Mouse (Mus musculus) embryonic facial prominence, embryonic 10.5 days (tissue): ENCODE measurements around the gene Gsg1l. TPM values are rescaled to one million over a fixed set of nuclear protein-coding genes. Genes with fewer than 3 reads are reported as not detected.
A peak's percentile ranks its signal among the peaks of the same experiment; 100 is the strongest.

ENCODE experiments used
- DNase-seq: peaks from one replicate; pipeline ENCODE4 v3.0.0-alpha.2; 2017; ENCODE audit warnings: low spot score
- H3K27ac ChIP-seq: fragments of 300-500 bp; sonication (generic); replicated peaks from 2 replicates; pipeline ENCODE4 v1.5.1; 2016; ENCODE audit warnings: mild to moderate bottlenecking
- H3K27me3 ChIP-seq: fragments of 300-500 bp; sonication (generic); replicated peaks from 2 replicates; pipeline ENCODE4 v1.6.1; 2016; ENCODE audit warnings: low read depth, mild to moderate bottlenecking; ENCODE audit not compliant: poor library complexity, severe bottlenecking
- H3K36me3 ChIP-seq: fragments of 300-500 bp; sonication (generic); replicated peaks from 2 replicates; pipeline ENCODE4 v1.6.1; 2016; ENCODE audit warnings: mild to moderate bottlenecking, moderate library complexity
- H3K4me1 ChIP-seq: fragments of 300-500 bp; sonication (generic); 2 replicates; pipeline ENCODE4 v1.6.1; 2016
- H3K4me3 ChIP-seq: fragments of 300-500 bp; sonication (generic); 2 replicates; pipeline ENCODE4 v1.5.1; 2016; ENCODE audit warnings: mild to moderate bottlenecking, moderate library complexity
- H3K9me3 ChIP-seq: fragments of 300-500 bp; sonication (generic); 2 replicates; pipeline ENCODE4 v1.6.1; 2016; ENCODE audit warnings: mild to moderate bottlenecking
- WGBS: fragments of 180-500 bp; shearing (Covaris S2); methylation state at CpG from one replicate; pipeline ENCODE4 v1.1.7; 2016; 5-methylcytosine and 5-hydroxymethylcytosine counted together
- polyA plus RNA-seq: library from polyadenylated mRNA; unstranded; fragments of >200 nt; fragmentation: Nextera tagmentation; extraction: Ambion mirVana; gene quantifications from 2 replicates; pipeline ENCODE4 v1.2.1, GENCODE M21; 2016

Gsg1l gene
- polyA plus RNA-seq, 1 experiment from 2014 or later: 0.65 TPM

GRCm38 (mm10) chr7:125933356-125934244 lies 148.6 kb downstream of the Gsg1l start:
- peak overlapping the region; percentile 0; the same call in 1 of the 2 replicates for H3K4me3 ChIP-seq
- whole genome bisulfite sequencing: 17% methylated on average over 16 of the region's 16 CpGs
- H3K27ac ChIP-seq: peak overlapping the region; percentile 44
- peaks cover 32% of the 10 kb centered on the region for H3K27me3 ChIP-seq
- no peak for DNase-seq
- H3K4me1 ChIP-seq: peaks cover 40% of the 10 kb centered on the region
- H3K36me3 ChIP-seq: no peaks in the 10 kb centered on the region
- H3K9me3 ChIP-seq: no peaks in the 10 kb centered on the region

GRCm38 (mm10) chr7:125931602-125932001 lies 150.6 kb downstream of the Gsg1l start:
- Histone ChIP-seq H3K36me3 (no peaks in the 10 kb centered on the region), H3K27ac (no peak overlapping the region), H3K4me3 (no peak overlapping the region), H3K9me3 (no peaks in the 10 kb centered on the region), H3K27me3 (peaks cover 32% of the 10 kb centered on the region), H3K4me1 (peaks cover 40% of the 10 kb centered on the region)
- no peak for DNase-seq
- WGBS: 62% methylated on average over 5 of the region's 5 CpGs

- no peak overlapping the region for H3K4me3 ChIP-seq
- DNase-seq: no peak
- H3K9me3 ChIP-seq: no peaks in the 10 kb centered on the region
- H3K27ac ChIP-seq: no peak overlapping the region
- WGBS: 84% methylated on average over 5 of the region's 5 CpGs
- no peaks in the 10 kb centered on the region for H3K27me3 ChIP-seq
- no peaks in the 10 kb centered on the region for H3K4me1 ChIP-seq
- no peaks in the 10 kb centered on the region for H3K36me3 ChIP-seq
These were observed 158.2 kb downstream of the Gsg1l start for GRCm38 (mm10) chr7:125924044-125924443.

GRCm38 (mm10) chr7:125920801-125921200 lies 161.4 kb downstream of the Gsg1l start:
- H3K27me3 ChIP-seq: no peaks in the 10 kb centered on the region
- WGBS: 73% methylated on average over 5 of the region's 5 CpGs
- H3K4me1 ChIP-seq: no peaks in the 10 kb centered on the region
- DNase-seq: no peak
- H3K36me3 ChIP-seq: no peaks in the 10 kb centered on the region
- no peak overlapping the region for H3K4me3 ChIP-seq
- H3K9me3 ChIP-seq: no peaks in the 10 kb centered on the region
- H3K27ac ChIP-seq: no peak overlapping the region

GRCm38 (mm10) chr7:125900386-125901161 lies 181.6 kb downstream of the Gsg1l start:
- 0 out of 2 replicates have a peak, but pooled peaks cover 9% of the 10 kb centered on the region for H3K27me3 ChIP-seq
- no peaks in the 10 kb centered on the region for H3K36me3 ChIP-seq
- 72% methylated on average over 13 of the region's 13 CpGs for WGBS
- H3K9me3 ChIP-seq: no peaks in the 10 kb centered on the region
- H3K4me1 ChIP-seq: peaks cover 4% of the 10 kb centered on the region; the same call in 1 of the 2 replicates
- no peak overlapping the region for H3K27ac ChIP-seq
- no peak overlapping the region for H3K4me3 ChIP-seq
- DNase-seq: no peak

GRCm38 (mm10) chr7:125899916-125900315 lies 182.3 kb downstream of the Gsg1l start:
- Histone ChIP-seq H3K36me3 (no peaks in the 10 kb centered on the region), H3K4me3 (no peak overlapping the region), H3K27me3 (0 out of 2 replicates have a peak, but pooled peaks cover 9% of the 10 kb centered on the region), H3K9me3 (no peaks in the 10 kb centered on the region), H3K4me1 (peaks cover 4% of the 10 kb centered on the region; the same call in 1 of the 2 replicates), H3K27ac (no peak overlapping the region)
- 77% methylated on average over 2 of the region's 2 CpGs for WGBS
- DNase-seq: no peak

- Histone ChIP-seq H3K27ac (no peak overlapping the region), H3K27me3 (0 out of 2 replicates have a peak, but pooled peaks cover 9% of the 10 kb centered on the region), H3K4me3 (no peak overlapping the region), H3K9me3 (no peaks in the 10 kb centered on the region), H3K36me3 (no peaks in the 10 kb centered on the region), H3K4me1 (peaks cover 4% of the 10 kb centered on the region; the same call in 1 of the 2 replicates)
- WGBS: 61% methylated on average over 7 of the region's 7 CpGs
- no peak for DNase-seq
These were observed 183.2 kb downstream of the Gsg1l start for GRCm38 (mm10) chr7:125899036-125899435.

GRCm38 (mm10) chr7:125897059-125897458 lies 185.2 kb downstream of the Gsg1l start:
- Histone ChIP-seq H3K27me3 (0 out of 2 replicates have a peak, but pooled peaks cover 9% of the 10 kb centered on the region), H3K9me3 (no peaks in the 10 kb centered on the region), H3K27ac (no peak overlapping the region), H3K36me3 (no peaks in the 10 kb centered on the region), H3K4me3 (no peak overlapping the region), H3K4me1 (peaks cover 14% of the 10 kb centered on the region)
- no peak for DNase-seq
- 88% methylated on average over 4 of the region's 4 CpGs for WGBS

- Histone ChIP-seq H3K27ac (no peak overlapping the region), H3K4me1 (peaks cover 9% of the 10 kb centered on the region), H3K36me3 (no peaks in the 10 kb centered on the region), H3K9me3 (no peaks in the 10 kb centered on the region), H3K4me3 (no peak overlapping the region), H3K27me3 (0 out of 2 replicates have a peak, but pooled peaks cover 3% of the 10 kb centered on the region)
- DNase-seq: no peak
- 90% methylated on average over 5 of the region's 5 CpGs for WGBS
These were observed 188.6 kb downstream of the Gsg1l start for GRCm38 (mm10) chr7:125893621-125894020.

GRCm38 (mm10) chr7:125888373-125888772 lies 193.8 kb downstream of the Gsg1l start:
- Histone ChIP-seq H3K27me3 (0 out of 2 replicates have a peak, but pooled peaks cover 3% of the 10 kb centered on the region), H3K27ac (no peak overlapping the region), H3K4me1 (peaks cover 51% of the 10 kb centered on the region), H3K4me3 (no peak overlapping the region), H3K9me3 (no peaks in the 10 kb centered on the region), H3K36me3 (no peaks in the 10 kb centered on the region)
- no peak for DNase-seq
- 74% methylated on average over 12 of the region's 12 CpGs for WGBS

- WGBS: 90% methylated on average over 5 of the region's 5 CpGs
- Histone ChIP-seq H3K4me3 (no peak overlapping the region), H3K27me3 (0 out of 2 replicates have a peak, but pooled peaks cover 3% of the 10 kb centered on the region), H3K9me3 (no peaks in the 10 kb centered on the region), H3K4me1 (peaks cover 52% of the 10 kb centered on the region), H3K36me3 (no peaks in the 10 kb centered on the region), H3K27ac (peak overlapping the region; percentile 55)
- no peak for DNase-seq
These were observed 194.4 kb downstream of the Gsg1l start for GRCm38 (mm10) chr7:125887761-125888160.

- Histone ChIP-seq H3K36me3 (no peaks in the 10 kb centered on the region), H3K4me3 (no peak overlapping the region), H3K4me1 (peaks cover 48% of the 10 kb centered on the region), H3K27me3 (0 out of 2 replicates have a peak, but pooled peaks cover 3% of the 10 kb centered on the region), H3K9me3 (no peaks in the 10 kb centered on the region), H3K27ac (peak overlapping the region; percentile 70)
- DNase-seq: peak; percentile 73
- 26% methylated on average over 4 of the region's 4 CpGs for WGBS
These were observed 195.1 kb downstream of the Gsg1l start for GRCm38 (mm10) chr7:125887124-125887523.
